In the genomic region with DNA sequence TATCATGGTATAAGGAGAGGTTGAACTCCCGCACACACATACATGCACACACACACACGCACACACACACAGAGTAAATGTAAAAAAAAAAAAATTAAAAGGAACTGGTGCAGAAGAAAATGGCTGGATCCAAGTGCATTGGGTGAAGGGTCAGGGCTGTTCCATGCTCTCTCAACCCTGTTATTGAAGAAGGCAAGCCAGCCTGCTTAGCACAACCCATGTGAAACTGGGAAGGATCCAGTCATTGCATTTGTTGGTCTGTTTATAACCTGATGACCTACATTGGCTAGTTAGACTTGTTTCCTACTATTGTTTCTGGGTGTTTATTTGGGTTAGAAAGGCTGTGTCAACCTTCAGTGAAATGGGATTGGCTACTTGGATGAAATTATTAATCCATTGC, we compare ENCODE assay signal across 37 mouse cellular contexts. TPM values are rescaled to one million over a fixed set of nuclear protein-coding genes. Genes with fewer than 3 reads are reported as not detected.
"Had no signal": no experiment of that assay in that cellular context is flagged by ENCODE, and none has a peak within 500 bp of the region (broad histone marks: within the 10 kb centered on the region; RNA-seq: fewer than 3 reads in every experiment).

No protein-coding gene starts in this region.

- H3K36me3 ChIP-seq: heart, embryonic 13.5 days; heart, embryonic 15.5 days; hindbrain, embryonic 13.5 days; hindbrain, embryonic 15.5 days; limb, embryonic 10.5 days; limb, embryonic 12.5 days; liver, embryonic 13.5 days; liver, embryonic 15.5 days had no signal

- H3K9ac ChIP-seq: forebrain, postnatal 0 days; heart, embryonic 13.5 days; heart, embryonic 15.5 days; hindbrain, embryonic 13.5 days; hindbrain, embryonic 15.5 days; limb, embryonic 12.5 days; liver, embryonic 13.5 days; liver, embryonic 15.5 days; liver, postnatal 0 days had no signal

- H3K4me3 ChIP-seq: heart, adult 2 months; heart, embryonic 13.5 days; heart, embryonic 15.5 days; hindbrain, embryonic 13.5 days; hindbrain, embryonic 15.5 days; left cerebral cortex, adult 2 months; limb, embryonic 10.5 days; limb, embryonic 12.5 days; liver, embryonic 13.5 days; liver, embryonic 15.5 days had no signal

- DNase-seq: forebrain, postnatal 0 days; gastrocnemius, postnatal 14 days; gastrocnemius, postnatal 36 days; heart, adult 11 months; heart, adult 2 months; heart, postnatal 14 days; heart, postnatal 36 days; kidney, adult 18-20 months; kidney, postnatal 10 days; liver; liver, embryonic 13.5 days; liver, postnatal 0 days had no signal

- H3K27ac ChIP-seq: heart, adult 2 months; heart, embryonic 13.5 days; heart, embryonic 15.5 days; hindbrain, embryonic 13.5 days; hindbrain, embryonic 15.5 days; hindbrain, postnatal 0 days; left cerebral cortex, adult 2 months; limb, embryonic 10.5 days; limb, embryonic 12.5 days; liver, embryonic 13.5 days; liver, embryonic 15.5 days had no signal

- H3K4me1 ChIP-seq: hindbrain, embryonic 13.5 days; hindbrain, embryonic 15.5 days; liver, embryonic 13.5 days; liver, embryonic 15.5 days had no signal

- H3K27me3 ChIP-seq: heart, embryonic 15.5 days; hindbrain, embryonic 15.5 days had no signal

- H3K9me3 ChIP-seq: heart, embryonic 13.5 days; heart, embryonic 15.5 days; hindbrain, embryonic 13.5 days; hindbrain, embryonic 15.5 days; limb, embryonic 10.5 days; limb, embryonic 12.5 days; liver, embryonic 13.5 days; liver, embryonic 15.5 days had no signal

- ATAC-seq: forebrain, postnatal 0 days; intestine, embryonic 16.5 days; liver, postnatal 0 days had no signal

- H3K4me2 ChIP-seq: heart, embryonic 11.5 days; heart, embryonic 13.5 days; heart, embryonic 15.5 days; hindbrain, embryonic 13.5 days; hindbrain, embryonic 15.5 days; limb, embryonic 12.5 days; liver, embryonic 13.5 days; liver, embryonic 15.5 days had no signal

RNA-seq across cellular contexts. Expression of a gene that starts 6.1 kb away (rescaled TPM):
- total RNA-seq: forebrain, postnatal 0 days; gastrocnemius, adult 18-20 months; gastrocnemius, adult 8-10 months; gastrocnemius, postnatal 14 days; hematopoietic stem cell, adult 5-6 weeks; hindbrain, postnatal 0 days; layer of hippocampus, adult 18-20 months; layer of hippocampus, postnatal 10 days; layer of hippocampus, postnatal 25 days; left cerebral cortex, adult 2 months; left cerebral cortex, postnatal 14 days; left cerebral cortex, postnatal 36 days had no signal
- polyA plus RNA-seq: hindbrain, embryonic 11.5 days; hindbrain, embryonic 15.5 days; intestine, embryonic 16.5 days; kidney, embryonic 16.5 days; large intestine, adult 2 months; limb, embryonic 10.5 days; limb, embryonic 12.5 days; liver, embryonic 13.5 days; liver, embryonic 15.5 days; liver, postnatal 0 days had no signal

RNA-seq across cellular contexts. Expression of a gene that starts 51.7 kb away (rescaled TPM):
- total RNA-seq: forebrain, postnatal 0 days; gastrocnemius, adult 18-20 months; gastrocnemius, adult 8-10 months; gastrocnemius, postnatal 14 days; gastrocnemius, postnatal 36 days; heart, adult 2 months; heart, postnatal 14 days; heart, postnatal 36 days; hematopoietic stem cell, adult 5-6 weeks; hindbrain, postnatal 0 days; layer of hippocampus, adult 18-20 months; layer of hippocampus, postnatal 10 days; layer of hippocampus, postnatal 25 days; left cerebral cortex, adult 2 months; left cerebral cortex, postnatal 14 days; left cerebral cortex, postnatal 36 days had no signal
- polyA plus RNA-seq: forebrain, postnatal 0 days; heart, adult 2 months; heart, embryonic 11.5 days; heart, embryonic 13.5 days; heart, embryonic 15.5 days; heart, postnatal 0 days; hindbrain, embryonic 11.5 days; hindbrain, embryonic 13.5 days; hindbrain, embryonic 15.5 days; hindbrain, postnatal 0 days; intestine, embryonic 14.5 days; intestine, embryonic 16.5 days; kidney, embryonic 16.5 days; large intestine, adult 2 months; limb, embryonic 10.5 days; limb, embryonic 12.5 days; limb, embryonic 14.5 days; liver, embryonic 13.5 days; liver, embryonic 15.5 days; liver, postnatal 0 days had no signal

RNA-seq across cellular contexts. Expression of a gene that starts 55.3 kb away (rescaled TPM):
- total RNA-seq: forebrain, postnatal 0 days; gastrocnemius, adult 18-20 months; gastrocnemius, adult 8-10 months; gastrocnemius, postnatal 14 days; gastrocnemius, postnatal 36 days; heart, adult 2 months; heart, postnatal 14 days; heart, postnatal 36 days; hematopoietic stem cell, adult 5-6 weeks; hindbrain, postnatal 0 days; layer of hippocampus, adult 18-20 months; layer of hippocampus, postnatal 10 days; layer of hippocampus, postnatal 25 days; left cerebral cortex, adult 2 months; left cerebral cortex, postnatal 14 days; left cerebral cortex, postnatal 36 days had no signal
- polyA plus RNA-seq: forebrain, postnatal 0 days; heart, adult 2 months; heart, embryonic 11.5 days; heart, embryonic 13.5 days; heart, embryonic 15.5 days; heart, postnatal 0 days; hindbrain, embryonic 11.5 days; hindbrain, embryonic 13.5 days; hindbrain, embryonic 15.5 days; intestine, embryonic 14.5 days; intestine, embryonic 16.5 days; kidney, embryonic 16.5 days; large intestine, adult 2 months; limb, embryonic 10.5 days; limb, embryonic 12.5 days; limb, embryonic 14.5 days; liver, embryonic 13.5 days; liver, embryonic 15.5 days; liver, postnatal 0 days had no signal
